Mouse (Mus musculus) MEL (cell line): ENCODE measurements around the gene Col25a1. TPM values are rescaled to one million over a fixed set of nuclear protein-coding genes. Genes with fewer than 3 reads are reported as not detected.

Experiments
- DNase-seq: peaks from one replicate; pipeline ENCODE4 v3.0.0; 2011; ENCODE audit warnings: low read depth, low spot score
- H3K27ac ChIP-seq: 2 replicates; pipeline ENCODE4 v1.5.1; 2012; ENCODE audit warnings: low read depth, mild to moderate bottlenecking, control low read depth, low read length, moderate library complexity; ENCODE audit not compliant: control insufficient read depth
- H3K27me3 ChIP-seq, 2 experiments: fragments of 150-350 bp in 1 of 2; sonication (generic) in 1 of 2; 2 replicates each; pipeline ENCODE4 v1.6.1; 2012; ENCODE audit warnings: low read length in 2 of 2, mild to moderate bottlenecking in 2 of 2, improper control_type of control experiment in 1 of 2, moderate library complexity in 1 of 2; ENCODE audit not compliant: insufficient read depth in 2 of 2, control insufficient read depth in 1 of 2
- H3K36me3 ChIP-seq, 2 experiments: 2 replicates each; pipeline ENCODE4 v1.6.1; 2012 to 2014; ENCODE audit warnings: low read length in 2 of 2, improper control_type of control experiment in 1 of 2, inconsistent platforms in 1 of 2, mild to moderate bottlenecking in 1 of 2; ENCODE audit not compliant: insufficient read depth in 2 of 2, control insufficient read depth in 1 of 2
- H3K4me1 ChIP-seq, 2 experiments: fragments of 150-350 bp in 1 of 2; sonication (generic) in 1 of 2; 2 replicates each; pipeline ENCODE4 v1.6.1; 2012; ENCODE audit warnings: low read length in 2 of 2, improper control_type of control experiment in 1 of 2, mild to moderate bottlenecking in 1 of 2; ENCODE audit not compliant: insufficient read depth in 2 of 2, control insufficient read depth in 1 of 2
- H3K4me3 ChIP-seq, 2 experiments: fragments of 150-350 bp in 1 of 2; sonication (generic) in 1 of 2; 2 replicates each; pipeline ENCODE4 v1.5.1; 2012; ENCODE audit warnings: low read depth in 2 of 2, low read length in 2 of 2, mild to moderate bottlenecking in 2 of 2, moderate library complexity in 2 of 2, control low read depth in 1 of 2, improper control_type of control experiment in 1 of 2; ENCODE audit not compliant: control insufficient read depth in 1 of 2, insufficient read depth in 1 of 2
- H3K79me2 ChIP-seq: 2 replicates; pipeline ENCODE4 v1.6.1; 2012; ENCODE audit warnings: mild to moderate bottlenecking, low read length, moderate library complexity; ENCODE audit not compliant: control insufficient read depth, poor library complexity, insufficient read depth
- H3K9ac ChIP-seq: 2 replicates; pipeline ENCODE4 v1.6.1; 2012; ENCODE audit warnings: low read depth, mild to moderate bottlenecking, control low read depth, low read length, moderate library complexity; ENCODE audit not compliant: control insufficient read depth, poor library complexity, severe bottlenecking
- H3K9me3 ChIP-seq: fragments of 150-350 bp; sonication (generic); replicated peaks from 2 replicates; pipeline ENCODE4 v1.6.1; 2012; ENCODE audit warnings: mild to moderate bottlenecking, low read length, improper control_type of control experiment, moderate library complexity; ENCODE audit not compliant: insufficient read depth
- CHD1 ChIP-seq: IDR thresholded peaks from 2 replicates; pipeline ENCODE4 v1.6.1; 2012; ENCODE audit warnings: low read depth, mild to moderate bottlenecking, inconsistent platforms, low read length, improper control_type of control experiment
- CHD2 ChIP-seq: IDR thresholded peaks from 2 replicates; pipeline ENCODE4 v1.6.1; 2011; ENCODE audit warnings: low read length, improper control_type of control experiment
- CTCF ChIP-seq, 3 experiments: IDR thresholded peaks in 2 of 3; conservative IDR thresholded peaks in 1 of 3; 2 replicates each; pipeline ENCODE4 v1.5.1; 2011 to 2012; ENCODE audit warnings: low read length in 3 of 3, low read depth in 2 of 3, mild to moderate bottlenecking in 2 of 3, improper control_type of control experiment in 1 of 3, inconsistent platforms in 1 of 3, mixed read lengths in 1 of 3, moderate library complexity in 1 of 3; ENCODE audit not compliant: control insufficient read depth in 1 of 3, insufficient read depth in 1 of 3, poor library complexity in 1 of 3, severe bottlenecking in 1 of 3
- E2F4 ChIP-seq: IDR thresholded peaks from 2 replicates; pipeline ENCODE4 v1.6.1; 2011; ENCODE audit warnings: low read depth, low read length, improper control_type of control experiment, borderline replicate concordance
- ELF1 ChIP-seq: IDR thresholded peaks from 2 replicates; pipeline ENCODE4 v1.6.1; 2014; ENCODE audit warnings: low read depth, mild to moderate bottlenecking, inconsistent platforms, low read length, improper control_type of control experiment, moderate library complexity
- EP300 ChIP-seq, 2 experiments: IDR thresholded peaks; 2 replicates each; pipeline ENCODE4 v1.6.1; 2011; ENCODE audit warnings: improper control_type of control experiment in 2 of 2, low read length in 2 of 2, low read depth in 1 of 2, mild to moderate bottlenecking in 1 of 2
- GABPA ChIP-seq: IDR thresholded peaks from 2 replicates; pipeline ENCODE4 v1.6.1; 2012; ENCODE audit warnings: low read depth, mild to moderate bottlenecking, inconsistent platforms, low read length, improper control_type of control experiment, moderate library complexity
- GATA1 ChIP-seq: IDR thresholded peaks from 2 replicates; pipeline ENCODE4 v1.6.1; 2011; ENCODE audit warnings: low read depth, low read length, improper control_type of control experiment
- JUND ChIP-seq: IDR thresholded peaks from 2 replicates; pipeline ENCODE4 v1.6.1; 2011; ENCODE audit warnings: low read depth, mild to moderate bottlenecking, improper control_type of control experiment, low read length
- KAT2A ChIP-seq: conservative IDR thresholded peaks from 2 replicates; pipeline ENCODE4 v1.6.1; 2012; ENCODE audit warnings: low read depth, low read length, improper control_type of control experiment, inconsistent platforms
- MAZ ChIP-seq: IDR thresholded peaks from 2 replicates; pipeline ENCODE4 v1.6.1; 2012; ENCODE audit warnings: low read depth, mild to moderate bottlenecking, inconsistent platforms, low read length, improper control_type of control experiment
- MYC ChIP-seq: IDR thresholded peaks from 2 replicates; pipeline ENCODE4 v1.6.1; 2011; ENCODE audit warnings: low read depth, mild to moderate bottlenecking, low read length, improper control_type of control experiment, moderate library complexity
- NELFE ChIP-seq: IDR thresholded peaks from 2 replicates; pipeline ENCODE4 v1.6.1; 2011; ENCODE audit warnings: low read depth, low read length, improper control_type of control experiment
- NRF1 ChIP-seq: IDR thresholded peaks from 2 replicates; pipeline ENCODE4 v1.6.1; 2014; ENCODE audit warnings: low read depth, mild to moderate bottlenecking, inconsistent platforms, low read length, improper control_type of control experiment, moderate library complexity; ENCODE audit not compliant: poor library complexity, insufficient read depth, severe bottlenecking
- POLR2AphosphoS5 ChIP-seq: IDR thresholded peaks from 2 replicates; pipeline ENCODE4 v1.6.1; 2012; ENCODE audit warnings: low read depth, borderline replicate concordance, mild to moderate bottlenecking, inconsistent platforms, low read length, moderate library complexity, mixed read lengths
- RAD21 ChIP-seq: IDR thresholded peaks from 2 replicates; pipeline ENCODE4 v1.6.1; 2011; ENCODE audit warnings: mild to moderate bottlenecking, low read depth, low read length, improper control_type of control experiment
- SIN3A ChIP-seq: IDR thresholded peaks from 2 replicates; pipeline ENCODE4 v1.6.1; 2012; ENCODE audit warnings: low read length, improper control_type of control experiment, inconsistent platforms
- SMC3 ChIP-seq: IDR thresholded peaks from 2 replicates; pipeline ENCODE4 v1.6.1; 2011; ENCODE audit warnings: low read depth, low read length, improper control_type of control experiment
- TBP ChIP-seq: IDR thresholded peaks from 2 replicates; pipeline ENCODE4 v1.8.0; 2011; ENCODE audit warnings: low read depth, low read length, improper control_type of control experiment
- UBTF ChIP-seq: IDR thresholded peaks from 2 replicates; pipeline ENCODE4 v1.6.1; 2012; ENCODE audit warnings: low read depth, mild to moderate bottlenecking, inconsistent platforms, low read length, improper control_type of control experiment, moderate library complexity, borderline replicate concordance; ENCODE audit not compliant: insufficient read depth
- USF2 ChIP-seq, 2 experiments: IDR thresholded peaks; 2 replicates each; pipeline ENCODE4 v1.6.1; 2011 to 2012; ENCODE audit warnings: improper control_type of control experiment in 2 of 2, low read length in 2 of 2, borderline replicate concordance in 1 of 2, inconsistent platforms in 1 of 2, low read depth in 1 of 2, mild to moderate bottlenecking in 1 of 2; ENCODE audit not compliant: insufficient read depth in 1 of 2
- ZC3H11A ChIP-seq: IDR thresholded peaks from 2 replicates; pipeline ENCODE4 v1.6.1; 2012; ENCODE audit warnings: low read depth, mild to moderate bottlenecking, inconsistent platforms, low read length, improper control_type of control experiment
- ZKSCAN1 ChIP-seq: IDR thresholded peaks from 2 replicates; pipeline ENCODE4 v1.6.1; 2012; ENCODE audit warnings: low read depth, mild to moderate bottlenecking, inconsistent platforms, low read length, improper control_type of control experiment, moderate library complexity
- ZMIZ1 ChIP-seq: IDR thresholded peaks from 2 replicates; pipeline ENCODE4 v1.6.1; 2012; ENCODE audit warnings: low read depth, mild to moderate bottlenecking, inconsistent platforms, low read length, improper control_type of control experiment, moderate library complexity
- ZNF384 ChIP-seq: IDR thresholded peaks from 2 replicates; pipeline ENCODE4 v1.6.1; 2012; ENCODE audit warnings: low read depth, mild to moderate bottlenecking, inconsistent platforms, low read length, improper control_type of control experiment
- polyA plus RNA-seq, 2 experiments: library from polyadenylated mRNA; stranded (reverse) in 1 of 2; unstranded in 1 of 2; fragments of >175 nt in 1 of 2; fragments of >200 nt in 1 of 2; gene quantifications; 2 replicates each; pipeline versions ENCODE4 v1.2.1 to v1.2.4; 2012; ENCODE audit warnings: low replicate concordance in 2 of 2, low read depth in 1 of 2; ENCODE audit not compliant: insufficient read length in 2 of 2, insufficient read depth in 1 of 2, missing spikeins in 1 of 2
- total RNA-seq: library from RNA; depleted of rRNA; stranded (reverse); fragments of 300-350 nt; gene quantifications from 2 replicates; pipeline ENCODE4 v1.2.3, GENCODE M21; 2012

Gene Col25a1
- total and polyA plus RNA-seq, 3 experiments = not detected

DNA sequence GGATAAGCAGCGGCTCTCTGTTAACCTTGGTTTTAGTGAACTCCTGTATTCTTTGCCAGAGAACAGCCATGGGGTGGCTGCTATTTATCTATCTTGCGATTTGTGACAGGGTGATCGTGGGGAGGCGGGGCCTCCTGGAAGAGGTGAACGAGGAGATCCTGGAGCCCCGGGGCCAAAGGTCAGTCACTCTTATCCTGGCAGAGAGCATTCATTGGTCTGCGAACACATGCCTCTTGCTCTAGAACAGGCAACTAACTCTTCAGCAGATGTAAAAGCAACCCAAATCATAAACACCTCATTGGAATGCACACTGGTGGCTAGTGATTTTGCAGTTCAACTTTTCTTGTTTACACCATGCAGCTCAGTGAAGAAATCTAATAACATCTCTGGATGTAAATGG, 417.8 kb downstream of the Col25a1 start:
- H3K36me3 ChIP-seq = no peaks in the 10 kb centered on the region
- H3K27me3 ChIP-seq = no peaks in the 10 kb centered on the region
- no peaks in the 10 kb centered on the region for H3K4me1 ChIP-seq
- TF ChIP-seq E2F4 (no peak), ZMIZ1 (no peak), ELF1 (no peak), USF2 (IDR thresholded peaks at IDR 0.05; ENCODE audit: borderline replicate concordance in 1 of 2, insufficient read depth in 1 of 2, low read depth in 1 of 2, low read length in 2 of 2) (no peak), GATA1 (no peak), GABPA (no peak), CHD1 (no peak), KAT2A (no peak), NELFE (no peak), MAZ (no peak), JUND (no peak), CTCF (IDR thresholded peaks at IDR 0.05 in 2 of 3, conservative IDR thresholded peaks at IDR 0.05 in 1 of 3; ENCODE audit: control insufficient read depth in 1 of 3, insufficient read depth in 1 of 3, low read depth in 2 of 3, low read length in 3 of 3, poor library complexity in 1 of 3, severe bottlenecking in 1 of 3) (no peak), NRF1 (no peak)
- no peak overlapping the region for H3K4me3 ChIP-seq
- no peak overlapping the region for H3K9ac ChIP-seq
- H3K9me3 ChIP-seq = no peaks in the 10 kb centered on the region
- DNase-seq = no peak
- H3K27ac ChIP-seq = no peak overlapping the region
- H3K79me2 ChIP-seq = no peaks in the 10 kb centered on the region

DNA sequence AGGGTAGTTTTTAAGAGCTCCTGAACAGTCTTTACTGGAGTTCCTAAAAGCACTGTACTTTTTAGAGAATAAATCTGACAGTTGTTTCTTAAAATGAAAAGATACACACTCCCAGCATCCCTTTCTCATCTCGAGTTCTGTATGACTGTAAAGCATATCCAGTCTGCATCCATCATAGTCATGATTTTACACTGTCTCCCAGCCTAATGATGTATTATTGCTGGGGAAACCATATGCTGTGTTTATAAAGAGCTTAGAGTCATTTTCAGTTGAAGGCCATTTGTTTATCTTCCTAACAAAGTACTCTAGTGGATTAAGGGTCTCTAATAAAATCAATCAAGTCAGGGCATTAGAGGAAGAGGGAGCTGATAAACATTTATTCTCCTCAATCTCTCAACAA, 425.0 kb downstream of the Col25a1 start:
- H3K27me3 ChIP-seq = no peaks in the 10 kb centered on the region; a peak in 1 of 4 replicates
- DNase-seq = no peak
- TF ChIP-seq POLR2AphosphoS5 = no peak
- TF ChIP-seq CTCF (IDR thresholded peaks at IDR 0.05 in 2 of 3, conservative IDR thresholded peaks at IDR 0.05 in 1 of 3; ENCODE audit: control insufficient read depth in 1 of 3, insufficient read depth in 1 of 3, low read depth in 2 of 3, low read length in 3 of 3, poor library complexity in 1 of 3, severe bottlenecking in 1 of 3) = no peak
- no peak for TF ChIP-seq ZNF384
- no peak for TF ChIP-seq CHD2
- no peak for TF ChIP-seq GATA1
- TF ChIP-seq MYC = no peak
- no peak for TF ChIP-seq UBTF
- TF ChIP-seq SMC3 = no peak
- TF ChIP-seq NELFE = no peak
- no peak for TF ChIP-seq RAD21
- TF ChIP-seq EP300 (IDR thresholded peaks at IDR 0.05; ENCODE audit: low read depth in 1 of 2, low read length in 2 of 2) = no peak
- no peak for TF ChIP-seq SIN3A
- no peak for TF ChIP-seq NRF1
- no peak for TF ChIP-seq TBP
- no peak for TF ChIP-seq ZMIZ1
- no peak for TF ChIP-seq ZKSCAN1
- no peak for TF ChIP-seq ZC3H11A
- H3K9me3 ChIP-seq = no peaks in the 10 kb centered on the region
- H3K4me3 ChIP-seq = no peak overlapping the region
- no peaks in the 10 kb centered on the region for H3K4me1 ChIP-seq
- no peak overlapping the region for H3K27ac ChIP-seq
- H3K79me2 ChIP-seq = no peaks in the 10 kb centered on the region
- H3K9ac ChIP-seq = no peak overlapping the region
- H3K36me3 ChIP-seq = no peaks in the 10 kb centered on the region
